Mouse (Mus musculus) adipocyte (in vitro differentiated cells): ENCODE data around the gene Pif1.

Experiments
- DNase-seq: peaks from one replicate; pipeline ENCODE4 v3.0.0-alpha.2; 2016; ENCODE audit warnings: low spot score

The Pif1 gene

DNA sequence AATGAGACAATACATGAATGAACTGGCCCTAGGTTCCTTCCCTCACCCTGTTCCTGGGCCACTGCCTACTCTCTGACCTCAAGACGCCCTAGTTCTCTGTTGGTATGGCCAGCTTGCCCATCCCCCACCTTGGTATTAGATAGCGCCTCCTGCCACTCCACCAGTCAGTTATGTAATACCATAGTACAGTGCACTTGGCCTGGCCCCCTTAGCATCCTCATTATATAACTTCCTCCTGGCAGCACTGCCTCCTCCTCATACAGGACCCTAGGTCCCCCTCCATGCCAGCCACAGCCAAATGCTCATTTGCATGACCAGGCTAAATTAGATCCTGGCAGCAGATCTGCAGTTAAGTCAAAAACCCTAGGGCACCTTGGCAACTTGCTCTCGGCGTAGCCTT, 25.9 kb upstream of the Pif1 start:
- peak; percentile 38 for DNase-seq

- DNase-seq, result no peak
Measured at GRCm38 (mm10) chr9:65562081-65562506, 24.9 kb upstream of the Pif1 start.

DNA sequence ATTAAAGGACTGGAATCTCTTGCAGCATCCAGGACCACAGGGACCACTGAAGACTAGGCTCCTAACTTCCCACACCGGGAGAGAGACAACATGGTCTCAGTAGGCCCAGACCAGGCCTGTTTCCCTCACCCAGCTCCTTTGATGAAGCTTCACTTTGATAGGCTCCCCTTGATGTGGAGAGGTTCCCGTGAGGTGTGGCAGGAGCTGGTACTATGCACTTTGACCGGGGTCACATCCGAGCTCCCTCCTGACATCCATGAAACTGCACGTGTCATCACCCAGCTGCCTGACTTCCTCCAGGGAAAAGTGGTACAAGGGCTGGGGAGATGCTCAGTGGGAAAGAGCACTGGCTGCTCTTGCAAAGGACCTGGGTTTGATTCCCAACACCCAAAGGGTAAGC, 23.9 kb upstream of the Pif1 start:
- no peak for DNase-seq

GRCm38 (mm10) chr9:65564698-65565097, 22.3 kb upstream of the Pif1 start:
- DNase-seq, result no peak

DNA sequence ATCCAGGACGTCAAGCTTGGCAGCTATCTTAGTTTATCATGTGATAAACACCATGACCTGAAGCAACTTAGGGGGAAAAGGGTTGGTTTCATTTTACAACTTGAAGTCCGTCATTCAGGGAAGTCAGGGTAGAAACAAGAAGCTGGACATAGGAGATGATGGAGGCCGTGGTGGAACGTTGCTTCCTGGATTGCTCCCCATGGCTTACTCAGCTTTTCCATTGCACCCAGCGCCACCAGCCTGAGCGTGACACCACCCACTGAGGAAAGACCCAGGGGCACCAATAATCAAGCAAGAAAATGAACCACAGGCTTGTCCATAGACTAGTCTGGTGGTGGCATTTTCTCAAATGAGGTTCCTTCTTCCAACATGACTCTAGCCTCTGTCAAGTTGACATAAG, 18.2 kb upstream of the Pif1 start:
- no peak for DNase-seq

GRCm38 (mm10) chr9:65569491-65569971, 17.4 kb upstream of the Pif1 start:
- DNase-seq, result peak; percentile 72

DNA sequence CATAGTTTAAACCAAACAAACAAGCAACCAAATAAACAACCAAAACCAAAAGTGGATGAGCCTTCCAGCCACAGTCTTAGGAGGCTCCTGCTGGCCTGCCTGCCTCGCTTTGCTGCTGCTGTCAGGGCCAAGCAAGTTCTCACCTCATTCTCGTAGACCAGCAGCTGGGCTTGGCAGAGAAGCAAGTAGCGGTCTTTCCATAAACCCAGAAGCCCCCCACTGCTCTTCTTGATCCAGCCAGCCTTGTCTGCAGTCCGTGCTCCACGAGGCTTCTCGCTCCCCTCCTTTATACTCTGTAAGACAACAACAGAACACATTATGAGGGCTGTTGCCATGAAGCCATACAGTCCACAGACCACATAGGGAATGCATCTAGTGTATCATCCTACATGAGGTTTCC, 14.1 kb upstream of the Pif1 start:
- no peak for DNase-seq

GRCm38 (mm10) chr9:65574513-65575392, 12.2 kb upstream of the Pif1 start:
- DNase-seq, result no peak

- DNase-seq, result peak; percentile 53
Measured at GRCm38 (mm10) chr9:65575393-65576196, 11.4 kb upstream of the Pif1 start.

GRCm38 (mm10) chr9:65576861-65577510, 10.0 kb upstream of the Pif1 start:
- no peak for DNase-seq

DNA sequence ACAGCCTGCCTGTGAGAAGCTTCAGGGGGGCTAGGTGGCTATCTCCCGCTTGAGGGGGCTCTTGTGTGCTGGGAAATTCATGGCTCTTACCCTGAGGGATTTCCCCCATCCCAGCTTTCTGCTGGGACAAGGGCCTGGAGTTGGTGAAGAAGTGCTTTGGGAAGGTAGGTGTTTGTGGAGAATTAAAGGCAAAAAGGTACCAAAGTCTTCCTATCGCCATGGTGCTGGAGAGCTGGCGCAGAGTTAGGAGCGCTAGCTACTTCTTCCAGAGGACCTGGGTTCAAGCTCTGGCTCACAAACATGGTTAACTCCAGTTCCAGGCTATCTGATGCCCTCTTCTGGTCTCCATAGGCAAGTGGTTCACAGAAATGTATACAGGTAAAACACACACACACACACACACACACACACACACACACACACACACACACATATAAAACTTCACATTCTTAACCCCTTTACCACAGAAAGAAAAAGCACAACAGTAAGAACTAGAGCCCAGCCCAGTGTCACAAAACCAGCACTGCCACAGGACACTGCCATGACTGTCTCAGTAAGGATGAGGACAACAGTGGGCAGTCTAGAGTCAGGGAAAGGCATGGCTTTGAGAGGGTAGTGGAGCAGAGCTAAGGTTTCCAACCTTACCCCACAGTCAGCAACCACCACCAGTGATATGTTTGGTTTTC, 9.3 kb upstream of the Pif1 start:
- DNase-seq, result no peak

- no peak for DNase-seq
Measured at GRCm38 (mm10) chr9:65578801-65579249, 8.1 kb upstream of the Pif1 start.

DNA sequence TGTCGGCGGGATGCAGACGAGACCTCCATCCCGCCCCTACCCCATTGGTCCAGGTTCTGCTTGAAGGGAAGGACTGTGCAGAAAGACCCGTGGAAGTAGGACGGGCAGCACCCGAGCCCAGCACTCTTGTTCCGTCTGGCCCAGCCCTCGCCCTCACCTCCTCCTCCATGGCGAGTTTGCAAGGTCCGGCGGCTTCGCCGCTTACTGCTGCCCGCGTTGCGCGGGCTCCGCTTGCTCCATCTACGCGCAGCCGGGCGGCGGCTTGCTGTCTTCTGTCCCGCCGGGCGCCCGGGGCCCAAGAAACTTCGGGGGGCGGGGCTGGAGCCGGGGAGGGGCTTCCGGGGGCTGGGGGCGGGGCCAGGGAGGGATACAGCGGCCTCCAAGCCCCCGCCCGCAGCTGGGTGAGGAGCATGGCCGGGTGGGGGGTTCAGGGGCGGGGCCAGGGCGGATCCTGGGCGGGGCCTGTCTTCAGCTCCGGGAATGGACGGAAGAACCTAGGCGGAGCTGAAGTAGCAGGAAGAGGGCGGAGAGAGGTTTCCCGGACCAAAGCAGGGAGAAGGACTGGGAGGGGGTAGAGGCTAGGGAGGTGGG, 7.1 kb upstream of the Pif1 start, which contains the start of gene Plekho2:
Gene Plekho2, minus strand, starts transcription at position 260 of the 591 bp plus-strand sequence.
- DNase-seq, result peak; percentile 94

GRCm38 (mm10) chr9:65580401-65581256, 6.3 kb upstream of the Pif1 start:
- peak; percentile 94 for DNase-seq

- DNase-seq, result no peak
Measured at GRCm38 (mm10) chr9:65583045-65583444, 3.9 kb upstream of the Pif1 start.

GRCm38 (mm10) chr9:65587270-65587572, 261 bp downstream of the Pif1 start:
- no peak for DNase-seq

- DNase-seq, result no peak
Measured at GRCm38 (mm10) chr9:65587573-65588358, 806 bp downstream of the Pif1 start.

- no peak for DNase-seq
Measured at GRCm38 (mm10) chr9:65589091-65589490, 2.1 kb downstream of the Pif1 start.

- no peak for DNase-seq
Measured at GRCm38 (mm10) chr9:65592721-65593120, 5.8 kb downstream of the Pif1 start.

DNA sequence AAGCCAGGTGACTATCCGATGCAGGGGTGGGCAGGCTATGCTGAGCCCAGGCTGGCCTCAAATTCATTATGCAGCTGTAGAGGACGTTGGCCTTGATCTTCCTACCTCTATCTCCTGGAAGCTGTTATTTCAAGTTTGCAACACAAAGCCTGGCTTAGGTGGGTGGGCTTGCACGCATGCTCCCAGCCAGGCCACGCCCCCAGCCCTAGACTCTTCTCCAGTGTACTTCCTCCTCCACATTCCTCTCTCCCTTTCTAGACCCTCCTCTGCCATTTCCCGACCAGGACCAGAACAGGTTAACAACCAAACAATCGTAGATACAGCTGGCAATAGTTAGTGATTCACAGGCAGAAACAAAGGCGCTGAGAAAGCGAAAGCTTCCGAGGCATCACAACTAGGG, 6.6 kb downstream of the Pif1 start:
- no peak for DNase-seq
